Mouse (Mus musculus) kidney, adult 8-10 months (tissue): Measurements from ENCODE around the gene Tekt4.

Experiments used
- DNase-seq, 2 experiments: peaks; one replicate each; pipeline ENCODE4 v3.0.0; 2022

Tekt4 gene

GRCm38 (mm10) chr17:25433223-25433616, 21.2 kb upstream of the Tekt4 start:
- no peak for DNase-seq

- no peak for DNase-seq
Observed at GRCm38 (mm10) chr17:25433617-25434606, 20.5 kb upstream of the Tekt4 start, which contains the start of gene Cacna1h. Gene Cacna1h, minus strand, starts transcription at chr17:25433783.

- no peak for DNase-seq
Observed at GRCm38 (mm10) chr17:25441417-25441816, 13.0 kb upstream of the Tekt4 start.

GRCm38 (mm10) chr17:25442889-25443288, 11.5 kb upstream of the Tekt4 start:
- no peak for DNase-seq

GRCm38 (mm10) chr17:25445074-25445473, 9.3 kb upstream of the Tekt4 start:
- DNase-seq, result no peak

- DNase-seq, result no peak
Observed at GRCm38 (mm10) chr17:25445841-25446240, 8.6 kb upstream of the Tekt4 start.

- DNase-seq, result no peak
Observed at GRCm38 (mm10) chr17:25447865-25448264, 6.5 kb upstream of the Tekt4 start.

GRCm38 (mm10) chr17:25450329-25450728, 4.1 kb upstream of the Tekt4 start:
- no peak for DNase-seq

- no peak for DNase-seq
Observed at GRCm38 (mm10) chr17:25452246-25452965, 2.0 kb upstream of the Tekt4 start.

- no peak for DNase-seq
Observed at GRCm38 (mm10) chr17:25456540-25456939, 2.1 kb downstream of the Tekt4 start.

- DNase-seq, result no peak
Observed at GRCm38 (mm10) chr17:25462236-25462875, 7.9 kb downstream of the Tekt4 start.

GRCm38 (mm10) chr17:25463326-25463945, 9.0 kb downstream of the Tekt4 start:
- DNase-seq, result no peak

- DNase-seq, result no peak
Observed at GRCm38 (mm10) chr17:25464091-25464490, 9.7 kb downstream of the Tekt4 start.

- DNase-seq, result no peak
Observed at GRCm38 (mm10) chr17:25466257-25466656, 11.8 kb downstream of the Tekt4 start.

GRCm38 (mm10) chr17:25467781-25468180, 13.4 kb downstream of the Tekt4 start:
- no peak for DNase-seq

GRCm38 (mm10) chr17:25468301-25468700, 13.9 kb downstream of the Tekt4 start:
- DNase-seq, result no peak

- DNase-seq, result peak; percentile 28 to 69
Observed at GRCm38 (mm10) chr17:25469798-25470197, 15.4 kb downstream of the Tekt4 start.

- DNase-seq, result peak; percentile 32 to 44
Observed at GRCm38 (mm10) chr17:25471418-25471817, 17.0 kb downstream of the Tekt4 start.

GRCm38 (mm10) chr17:25472044-25472443, 17.6 kb downstream of the Tekt4 start:
- DNase-seq, result no peak

GRCm38 (mm10) chr17:25474330-25475077, 20.1 kb downstream of the Tekt4 start:
- peak; percentile 43 to 67 for DNase-seq

GRCm38 (mm10) chr17:25475946-25476744, 21.7 kb downstream of the Tekt4 start:
- DNase-seq, result peak in 1 of 2 experiments; percentile 38
